Mouse (Mus musculus) hematopoietic stem cell, adult 5-6 weeks (primary cell): Measurements from ENCODE around the gene Rab8b. TPM values are rescaled to one million over a fixed set of nuclear protein-coding genes. Genes with fewer than 3 reads are reported as not detected.
A peak's percentile ranks its signal among the peaks of the same experiment; 100 is the strongest.
"Not testable (repeated sequence)": the region's sequence is repeated elsewhere in the genome, so short reads cannot be mapped to it uniquely, and the experiment has no call there.

Experiments used
- ATAC-seq, 2 experiments: fragments of 125-278 bp in 1 of 2; replicated peaks in 1 of 2; 2 replicates each; pipeline ENCODE4 v1.8.0; 2016 to 2017; ENCODE audit warnings: inconsistent platforms in 2 of 2, mild to moderate bottlenecking in 2 of 2, moderate number of reproducible peaks in 2 of 2, low read depth in 1 of 2, moderate TSS enrichment in 1 of 2; ENCODE audit not compliant: low FRiP score in 2 of 2, poor library complexity in 2 of 2, severe bottlenecking in 2 of 2, insufficient read depth in 1 of 2, low TSS enrichment in 1 of 2
- total RNA-seq: library from RNA; stranded (forward); fragments of 172-1452, 232-1000 nt; gene quantifications from 2 replicates; pipeline ENCODE4 v1.2.3, GENCODE M21; 2017

Gene Rab8b
- total RNA-seq, 1 experiment from 2014 or later, result 118 TPM

- ATAC-seq, result 0 out of 4 replicates have a peak, but pooled peaks of 1 of the 2 experiments have one; percentile 5
These were observed 45.2 kb downstream of the Rab8b start for GRCm38 (mm10) chr9:66874297-66874696.

DNA sequence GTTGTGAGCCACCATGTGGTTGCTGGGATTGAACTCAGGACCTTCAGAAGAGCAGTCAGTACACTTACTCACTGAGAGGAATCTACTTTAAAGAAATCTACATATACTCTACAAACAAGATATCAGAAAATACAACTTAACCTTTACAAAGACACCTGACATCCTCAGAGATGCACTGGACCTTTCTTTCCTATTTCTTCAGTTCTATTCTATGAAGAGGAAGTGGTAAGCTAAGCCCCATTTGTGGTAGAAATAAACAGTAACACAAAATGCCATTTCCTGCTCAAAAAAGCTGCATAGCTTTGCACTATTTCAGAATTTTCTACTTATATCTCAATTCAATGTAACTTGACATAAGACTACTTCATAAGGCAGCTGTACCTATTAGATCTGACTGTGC, 46.0 kb downstream of the Rab8b start:
- ATAC-seq, result peak; percentile 48 to 65; a peak in 2 of 4 replicates

GRCm38 (mm10) chr9:66873009-66873408, 46.5 kb downstream of the Rab8b start:
- ATAC-seq, result not testable (repeated sequence)

DNA sequence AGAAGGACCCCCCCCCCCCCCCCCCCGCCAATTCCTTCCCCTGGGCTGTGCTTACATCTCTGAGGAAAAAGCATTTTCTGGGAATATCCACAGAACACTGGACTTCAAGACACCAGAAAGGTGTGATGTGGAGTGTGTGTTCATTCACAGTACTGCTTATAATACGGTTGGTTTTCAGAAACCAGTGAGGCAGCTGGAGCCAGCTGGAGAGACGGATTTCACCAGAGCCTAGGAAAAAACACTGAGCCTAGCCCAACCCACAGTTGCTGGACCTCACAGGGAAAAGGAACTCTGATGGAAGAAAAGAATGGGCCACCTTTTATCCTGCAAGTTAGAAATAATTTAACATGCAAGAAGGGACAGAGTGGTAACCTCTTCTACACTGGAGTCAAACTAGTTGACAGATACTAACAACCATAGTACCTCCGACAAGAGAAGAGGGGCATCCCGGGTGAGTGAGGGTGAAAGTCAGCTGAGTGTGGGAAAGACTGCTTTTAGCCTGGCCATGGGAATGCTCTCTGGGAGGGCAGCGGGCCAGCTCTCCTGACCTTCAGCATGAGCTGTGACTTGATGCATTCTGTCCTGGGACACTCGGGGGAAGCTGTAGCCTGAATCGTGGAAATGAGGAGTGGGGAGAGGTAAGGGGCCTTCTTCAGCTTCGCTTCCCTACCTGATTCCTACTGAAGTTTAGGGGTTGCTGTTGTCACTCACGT, 47.3 kb downstream of the Rab8b start:
- no peak for ATAC-seq

DNA sequence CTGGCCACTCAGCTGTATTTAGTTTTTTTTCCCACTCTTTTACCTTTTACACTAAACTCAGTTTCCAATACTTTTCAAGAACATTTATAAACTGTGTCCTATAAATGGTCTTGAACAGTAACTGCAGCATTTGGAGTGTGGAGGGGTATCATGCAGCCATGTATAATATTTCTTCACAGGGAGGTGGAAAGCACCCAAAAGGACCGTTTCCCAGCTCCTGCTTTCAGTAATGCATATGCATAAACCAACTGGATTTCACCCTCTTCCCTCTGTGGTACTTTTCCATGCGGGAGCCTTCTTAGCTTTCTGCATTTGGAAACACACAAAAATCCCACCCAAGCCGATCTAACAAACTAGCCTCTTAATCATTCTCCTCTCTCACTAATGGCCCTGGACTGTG, 54.8 kb downstream of the Rab8b start:
- no peak for ATAC-seq

DNA sequence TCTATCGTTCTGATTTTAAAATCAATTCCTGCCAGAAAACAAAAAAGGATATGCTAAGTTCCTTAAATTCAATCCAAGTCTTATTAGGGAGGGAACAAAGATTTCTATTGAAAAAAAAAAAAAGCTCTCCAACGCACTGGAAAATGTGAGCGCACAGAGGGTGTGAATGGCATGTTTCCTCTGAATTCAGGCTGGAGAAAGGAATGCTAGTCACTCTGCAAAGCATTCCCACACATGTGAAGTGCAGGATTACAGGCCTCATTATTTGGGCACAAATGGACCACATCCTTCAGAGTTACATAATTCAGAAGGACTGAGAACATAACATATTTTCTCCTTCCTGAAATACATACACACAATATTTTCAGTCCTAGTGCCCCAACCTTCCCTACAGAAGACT, 56.0 kb downstream of the Rab8b start:
- ATAC-seq, result no peak

DNA sequence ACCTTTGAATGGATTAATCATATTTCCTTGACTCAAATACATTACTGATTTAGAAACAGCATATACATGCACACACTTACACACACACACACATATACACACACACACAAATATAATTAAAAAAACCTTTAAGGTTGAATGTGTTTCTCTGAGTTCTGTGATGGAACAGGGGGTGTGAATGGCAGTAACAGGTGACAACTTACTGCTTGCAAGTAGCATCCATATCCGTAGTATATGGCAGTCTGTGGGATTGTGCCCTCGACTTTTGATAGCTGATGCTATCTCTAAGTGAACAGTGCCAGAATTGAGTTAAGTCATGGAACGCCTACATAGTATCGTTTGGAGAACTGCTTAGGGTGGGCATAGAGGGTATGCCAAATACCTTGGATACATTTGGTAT, 57.3 kb downstream of the Rab8b start:
- no peak for ATAC-seq

GRCm38 (mm10) chr9:66861104-66861767, 58.3 kb downstream of the Rab8b start:
- ATAC-seq, result no peak

DNA sequence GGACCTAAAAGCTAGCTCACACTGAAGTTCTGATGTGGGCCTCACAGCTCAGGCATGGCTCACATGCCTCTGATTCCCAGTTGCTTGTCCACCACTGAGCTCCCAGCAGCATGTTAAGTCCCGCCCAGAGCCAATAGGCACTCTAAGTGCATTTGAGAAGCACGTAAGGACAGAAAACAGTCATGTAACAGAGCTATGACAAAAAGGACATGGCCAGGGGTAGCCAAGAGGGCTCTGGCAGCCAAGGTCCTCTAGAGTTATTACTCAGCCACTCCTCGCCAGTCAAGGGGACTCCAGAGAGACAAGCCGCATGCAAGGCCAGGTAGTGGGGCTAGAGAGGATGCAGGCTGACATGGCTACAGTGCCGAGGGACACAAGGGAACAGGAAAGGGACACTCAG, 60.0 kb downstream of the Rab8b start:
- ATAC-seq, result no peak

DNA sequence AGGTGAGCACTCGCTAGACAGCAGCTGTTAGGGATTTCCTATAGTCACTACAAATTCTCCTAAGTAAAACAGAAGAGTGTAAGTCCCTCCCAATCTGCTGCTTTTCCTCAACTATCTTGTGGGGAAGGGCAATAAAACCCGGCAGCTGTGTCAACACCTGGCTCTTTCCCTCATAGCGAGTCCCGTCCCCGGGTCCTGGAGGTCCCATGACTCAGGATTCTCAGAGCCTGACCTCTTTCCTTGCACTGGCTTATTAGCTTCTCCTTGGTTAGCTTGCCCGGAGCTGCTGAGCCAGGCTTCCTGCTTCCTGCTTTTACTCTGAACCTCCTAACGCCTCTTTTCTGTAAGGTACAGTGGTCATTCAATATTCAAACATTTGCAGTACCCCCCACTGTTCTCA, 63.6 kb downstream of the Rab8b start:
- no peak for ATAC-seq

DNA sequence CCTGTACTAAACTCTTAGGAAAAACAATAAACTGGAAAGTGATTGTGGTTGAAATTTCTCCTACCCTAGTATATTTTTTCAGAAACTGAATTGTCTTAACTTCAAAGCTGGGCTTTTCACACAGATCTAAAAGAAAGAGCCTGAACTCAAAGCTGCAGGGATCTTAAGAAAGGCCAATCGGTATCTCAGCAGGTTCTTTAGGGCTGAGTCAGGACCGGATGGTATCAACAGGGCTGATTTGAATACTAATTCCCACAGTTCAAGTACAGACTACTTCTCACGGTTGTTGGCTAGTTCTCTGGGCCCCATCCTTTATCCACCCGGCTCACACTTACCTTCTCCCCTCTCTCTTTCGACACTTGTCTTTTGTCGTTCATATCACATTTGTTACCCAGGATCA, 66.9 kb downstream of the Rab8b start:
- no peak for ATAC-seq

DNA sequence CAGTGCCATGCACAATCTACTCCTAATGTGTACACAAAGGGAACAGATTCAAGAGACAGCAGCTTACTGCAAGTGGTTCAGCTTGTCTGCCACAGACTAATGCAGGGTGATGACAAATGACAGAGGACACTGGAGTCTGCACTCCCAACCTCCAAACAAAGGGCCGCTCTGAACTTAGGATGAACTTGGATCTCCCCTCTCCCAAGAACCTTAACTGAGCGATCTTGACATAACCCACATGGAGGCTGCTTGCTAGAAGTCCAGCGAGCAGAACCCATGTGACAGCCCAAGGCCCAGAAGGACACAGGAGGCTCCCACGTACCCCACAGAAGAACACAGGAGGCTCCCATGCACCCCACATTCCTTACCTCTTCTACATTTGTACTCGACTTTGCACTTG, 68.5 kb downstream of the Rab8b start:
- no peak for ATAC-seq

DNA sequence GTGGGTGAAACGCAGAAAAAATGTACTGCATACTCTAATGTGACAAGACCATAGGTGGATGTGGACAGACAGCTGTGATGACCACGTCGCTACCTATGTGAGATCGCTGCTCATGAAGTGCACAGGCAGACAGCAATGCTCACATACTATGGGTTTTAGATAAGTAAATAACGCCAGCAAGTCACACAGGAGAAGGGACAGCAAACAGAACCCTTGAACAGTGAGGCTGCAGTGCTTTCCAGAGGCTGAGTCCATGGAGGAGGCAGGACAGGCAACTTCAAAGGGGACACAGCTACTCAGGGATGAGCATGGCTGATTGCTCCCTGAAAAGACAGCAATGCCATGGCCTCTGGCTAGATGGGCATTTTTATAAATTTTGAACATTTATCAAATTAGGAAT, 72.7 kb downstream of the Rab8b start:
- ATAC-seq, result no peak

- ATAC-seq, result peak in 1 of 2 experiments; percentile 54; a peak in 3 of 4 replicates
These were observed 84.4 kb downstream of the Rab8b start for GRCm38 (mm10) chr9:66835097-66835480.

DNA sequence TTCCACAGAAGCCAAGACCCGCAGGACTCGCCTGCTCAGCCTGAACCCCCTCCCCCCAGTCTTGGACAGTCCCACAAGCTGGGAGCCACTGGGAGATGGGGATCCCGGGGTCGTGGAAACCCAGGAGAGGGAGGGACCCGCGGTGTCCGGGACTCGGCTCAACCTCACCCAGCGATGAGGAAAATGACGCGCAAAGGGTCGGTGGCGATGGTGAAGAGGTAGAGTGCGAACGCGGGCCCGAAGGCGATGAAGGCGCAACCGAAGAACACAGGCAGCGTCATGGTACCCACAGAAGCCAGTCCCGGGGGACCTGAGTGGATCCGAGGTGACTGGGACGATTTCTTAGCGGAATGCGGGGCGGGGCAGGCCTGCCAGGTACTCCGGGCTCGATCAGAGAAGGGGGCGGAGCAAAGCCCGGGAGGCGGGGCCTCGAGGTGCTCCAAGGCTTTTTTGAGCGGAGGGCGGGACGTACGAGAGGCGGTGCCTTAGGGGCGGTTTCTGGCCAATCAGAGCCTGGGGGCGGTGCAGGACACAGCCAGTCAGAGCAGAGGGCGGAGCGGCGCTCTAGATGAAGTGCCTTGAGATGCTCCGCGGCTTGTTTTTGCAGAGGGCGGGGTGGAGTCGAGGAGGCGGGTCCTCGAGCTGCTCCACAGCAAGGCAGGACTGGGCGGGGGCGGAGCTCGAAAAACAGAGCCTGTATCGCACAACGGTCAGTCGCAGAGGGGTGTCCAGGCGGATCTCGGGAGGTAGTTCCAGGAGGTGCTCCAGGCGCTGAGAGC, 85.0 kb downstream of the Rab8b start, which contains the start of gene Aph1c:
Gene Aph1c (minus strand): TSS at position 409 of the 779 bp plus-strand sequence.
- ATAC-seq, result peak; percentile 97

DNA sequence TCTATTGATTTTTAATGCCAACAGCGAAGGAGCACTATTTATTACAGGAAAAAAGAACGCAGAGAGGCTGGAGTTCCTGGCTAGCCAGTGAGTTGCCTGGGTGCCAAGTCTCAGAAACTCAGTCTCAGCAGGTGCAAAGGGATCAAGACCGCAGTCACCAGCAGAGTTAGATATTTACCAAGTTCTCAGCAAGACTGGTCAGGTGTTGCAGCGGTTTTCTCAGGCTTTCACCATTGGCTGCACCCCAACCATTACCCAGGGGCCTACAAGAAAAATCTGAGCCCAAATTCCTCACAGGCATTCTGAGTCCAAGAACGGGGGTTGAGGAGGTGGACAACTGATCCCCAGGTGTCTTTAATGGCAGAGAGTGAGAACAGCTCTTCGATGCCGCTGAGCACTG, 85.6 kb downstream of the Rab8b start:
- no peak for ATAC-seq

DNA sequence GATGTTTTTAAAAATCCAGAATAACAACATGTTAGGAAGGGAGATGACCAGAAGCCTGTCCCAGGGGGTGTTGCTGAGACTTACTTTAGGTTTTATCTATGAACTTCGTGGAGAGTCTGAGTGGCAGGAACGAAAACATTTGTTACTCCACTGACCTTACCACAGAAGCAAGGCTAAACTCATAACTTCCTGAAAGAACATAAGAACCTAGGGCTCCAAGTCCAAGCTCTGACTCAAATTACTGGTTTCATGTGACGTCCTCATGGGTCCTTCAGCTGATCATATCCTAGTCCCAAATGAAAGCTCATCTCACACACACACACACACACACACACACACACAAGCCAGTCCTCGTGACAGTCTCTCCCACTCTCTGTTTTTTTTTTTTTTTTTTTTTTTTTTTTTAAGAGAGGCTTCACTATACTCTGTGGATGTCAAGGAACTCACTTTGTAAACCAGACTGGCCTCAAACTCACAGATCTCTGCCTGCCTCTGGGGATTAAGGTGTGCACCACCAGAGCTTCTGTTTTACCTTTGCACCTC, 87.0 kb downstream of the Rab8b start:
- ATAC-seq, result no peak

GRCm38 (mm10) chr9:66825990-66826389, 93.5 kb downstream of the Rab8b start:
- peak; percentile 18 to 51; a peak in 1 of 4 replicates for ATAC-seq
